Mouse (Mus musculus) inflammation-experienced regulatory T-cells, adult 16 weeks (primary cell): Measurements from ENCODE around the gene F11. TPM values are rescaled to one million over a fixed set of nuclear protein-coding genes. Genes with fewer than 3 reads are reported as not detected.

Experiments
- polyA plus RNA-seq: library from polyadenylated mRNA; unstranded; fragments of 100-300 nt; shearing (Covaris generic); gene quantifications from one replicate; pipeline ENCODE4 v1.2.1, GENCODE M21; 2017

The F11 gene
- not detected for polyA plus RNA-seq

GRCm38 (mm10) chr8:45261920-45262319 lies at the start of gene F11:
Gene F11, minus strand, starts transcription at chr8:45262031.

GRCm38 (mm10) chr8:45308366-45308765 lies 46.5 kb upstream of the F11 start, which contains the start of gene Gm45753:
Gene Gm45753, minus strand, starts transcription at chr8:45308466.

GRCm38 (mm10) chr8:45294687-45295086 lies 32.9 kb upstream of the F11 start, which contains the start of gene Klkb1:
Gene Klkb1, minus strand, starts transcription at chr8:45294859.

Other genes starting within 250 kb of the F11 start
- gene Mtnr1a, start 192.9 kb downstream of the F11 start, polyA plus RNA-seq = not detected
- not detected for gene Klkb1, start 32.8 kb upstream of the F11 start, polyA plus RNA-seq
- not detected for gene Gm45753, start 46.4 kb upstream of the F11 start, polyA plus RNA-seq
- gene Cyp4v3, start 71.2 kb upstream of the F11 start, polyA plus RNA-seq = 25.1 TPM
- 0.06 TPM for gene Fam149a, start 120.3 kb upstream of the F11 start, polyA plus RNA-seq
- gene Tlr3, start 149.0 kb upstream of the F11 start, polyA plus RNA-seq = 0.88 TPM
- 0.29 TPM for gene Sorbs2, start 245.8 kb upstream of the F11 start, polyA plus RNA-seq